Mouse (Mus musculus) thymus, adult 2 months (tissue): ENCODE measurements around the gene Ahnak. TPM values are rescaled to one million over a fixed set of nuclear protein-coding genes. Genes with fewer than 3 reads are reported as not detected.

Experiments
- DNase-seq: peaks from one replicate; pipeline ENCODE4 v3.0.0; 2021
- H3K27ac ChIP-seq: fragments of 200-500 bp; 2 replicates; pipeline ENCODE4 v1.5.1; 2012; ENCODE audit warnings: low read length, control low read depth; ENCODE audit not compliant: control insufficient read depth, insufficient read depth
- H3K27me3 ChIP-seq: fragments of 200-500 bp; 2 replicates; pipeline ENCODE4 v1.6.1; 2012; ENCODE audit warnings: mild to moderate bottlenecking, low read length, moderate library complexity, mixed read lengths; ENCODE audit not compliant: control insufficient read depth, insufficient read depth
- H3K36me3 ChIP-seq: fragments of 200-500 bp; 2 replicates; pipeline ENCODE4 v1.6.1; 2012; ENCODE audit warnings: mild to moderate bottlenecking, low read length, moderate library complexity; ENCODE audit not compliant: control insufficient read depth, insufficient read depth
- H3K4me1 ChIP-seq: fragments of 200-500 bp; replicated peaks from 2 replicates; pipeline ENCODE4 v1.6.1; 2012; ENCODE audit warnings: low read length; ENCODE audit not compliant: control insufficient read depth, insufficient read depth
- H3K4me3 ChIP-seq: fragments of 200-500 bp; 2 replicates; pipeline ENCODE4 v1.5.1; 2012; ENCODE audit warnings: mild to moderate bottlenecking, low read length, control low read depth, moderate library complexity; ENCODE audit not compliant: control insufficient read depth, insufficient read depth
- CTCF ChIP-seq: fragments of 200-500 bp; IDR thresholded peaks from 2 replicates; pipeline ENCODE4 v1.5.1; 2012; ENCODE audit warnings: mild to moderate bottlenecking, control low read depth, low read length, moderate library complexity, borderline replicate concordance; ENCODE audit not compliant: control insufficient read depth, poor library complexity, insufficient read depth; ENCODE audit errors: extremely low read depth
- POLR2A ChIP-seq: fragments of 200-500 bp; IDR thresholded peaks from 2 replicates; pipeline ENCODE4 v1.6.1; 2012; ENCODE audit warnings: mild to moderate bottlenecking, low read length, control low read depth, moderate library complexity; ENCODE audit not compliant: control insufficient read depth, poor library complexity, insufficient read depth; ENCODE audit errors: extremely low read depth
- WGBS: fragments of 180-500 bp; shearing (Covaris S2); methylation state at CpG from one replicate; pipeline ENCODE4 v1.1.7; 2018; 5-methylcytosine and 5-hydroxymethylcytosine counted together
- polyA plus RNA-seq: library from polyadenylated mRNA; depleted of rRNA; stranded (reverse); fragments of >200 nt; gene quantifications from 2 replicates; pipeline ENCODE4 v1.2.3, GENCODE M21; 2012

Ahnak gene
- polyA plus RNA-seq, 1 experiment, result 7.9 TPM

- Histone ChIP-seq H3K27ac (peak overlapping the region; percentile 64), H3K27me3 (no peaks in the 10 kb centered on the region), H3K4me3 (no peak overlapping the region), H3K4me1 (peaks cover 25% of the 10 kb centered on the region), H3K36me3 (no peaks in the 10 kb centered on the region)
- no peak for TF ChIP-seq CTCF
- TF ChIP-seq POLR2A, result no peak
- 1% methylated on average over 3 of the region's 3 CpGs for WGBS
- peak; percentile 45 for DNase-seq
Observed at GRCm38 (mm10) chr19:9038136-9038535, 49.1 kb downstream of the Ahnak start.

GRCm38 (mm10) chr19:9039266-9039665 lies 50.2 kb downstream of the Ahnak start:
- WGBS, result 91% methylated on average over 4 of the region's 4 CpGs
- TF ChIP-seq CTCF, result no peak
- TF ChIP-seq POLR2A, result no peak
- Histone ChIP-seq H3K4me1 (peaks cover 32% of the 10 kb centered on the region), H3K27ac (no peak overlapping the region; the same call in 1 of the 2 replicates), H3K36me3 (no peaks in the 10 kb centered on the region), H3K4me3 (no peak overlapping the region), H3K27me3 (no peaks in the 10 kb centered on the region)
- no peak for DNase-seq

- WGBS, result 67% methylated on average over 7 of the region's 7 CpGs
- H3K27ac ChIP-seq, result peak overlapping the region; percentile 5; the same call in 1 of the 2 replicates
- H3K27me3 ChIP-seq, result no peaks in the 10 kb centered on the region
- no peak overlapping the region for H3K4me3 ChIP-seq
- peaks cover 37% of the 10 kb centered on the region for H3K4me1 ChIP-seq
- no peak for DNase-seq
- H3K36me3 ChIP-seq, result no peaks in the 10 kb centered on the region
- TF ChIP-seq POLR2A (no peak), CTCF (no peak)
Observed at GRCm38 (mm10) chr19:9039928-9040327, 50.8 kb downstream of the Ahnak start.

GRCm38 (mm10) chr19:9040649-9041048 lies 51.6 kb downstream of the Ahnak start:
- peaks cover 41% of the 10 kb centered on the region for H3K4me1 ChIP-seq
- no peak for DNase-seq
- H3K27me3 ChIP-seq, result no peaks in the 10 kb centered on the region
- peak overlapping the region; percentile 71 for H3K27ac ChIP-seq
- no peak for TF ChIP-seq POLR2A
- no peaks in the 10 kb centered on the region for H3K36me3 ChIP-seq
- no peak overlapping the region for H3K4me3 ChIP-seq
- WGBS, result 74% methylated on average over 6 of the region's 6 CpGs

GRCm38 (mm10) chr19:9041074-9041473 lies 52.0 kb downstream of the Ahnak start:
- DNase-seq, result peak; percentile 25
- H3K27me3 ChIP-seq, result no peaks in the 10 kb centered on the region
- no peak overlapping the region for H3K4me3 ChIP-seq
- peak overlapping the region; percentile 91 for H3K27ac ChIP-seq
- no peaks in the 10 kb centered on the region for H3K36me3 ChIP-seq
- TF ChIP-seq POLR2A, result no peak
- H3K4me1 ChIP-seq, result peaks cover 41% of the 10 kb centered on the region

GRCm38 (mm10) chr19:9043123-9043522 lies 54.0 kb downstream of the Ahnak start:
- no peak overlapping the region for H3K27ac ChIP-seq
- H3K27me3 ChIP-seq, result no peaks in the 10 kb centered on the region
- peaks cover 34% of the 10 kb centered on the region for H3K4me1 ChIP-seq
- no peaks in the 10 kb centered on the region for H3K36me3 ChIP-seq
- no peak for TF ChIP-seq CTCF
- TF ChIP-seq POLR2A, result no peak
- no peak for DNase-seq
- no peak overlapping the region for H3K4me3 ChIP-seq
- 100% methylated on average over 1 of the region's 1 CpGs for WGBS

GRCm38 (mm10) chr19:9044291-9044690 lies 55.2 kb downstream of the Ahnak start:
- Histone ChIP-seq H3K4me3 (no peak overlapping the region), H3K27ac (peak overlapping the region; percentile 13; the same call in 1 of the 2 replicates), H3K36me3 (no peaks in the 10 kb centered on the region), H3K27me3 (no peaks in the 10 kb centered on the region), H3K4me1 (peaks cover 31% of the 10 kb centered on the region)
- DNase-seq, result peak; percentile 27
- TF ChIP-seq CTCF (no peak), POLR2A (no peak)
- 46% methylated on average over 4 of the region's 4 CpGs for WGBS
